Mouse (Mus musculus): ENCODE measurements at regions not wholly inside any gene's neighbourhood (a gene's known extent, or its start where the extent isn't known, plus 50 kb on each side); places are given as distances from the start of the nearest gene placed in this dataset.

DNA sequence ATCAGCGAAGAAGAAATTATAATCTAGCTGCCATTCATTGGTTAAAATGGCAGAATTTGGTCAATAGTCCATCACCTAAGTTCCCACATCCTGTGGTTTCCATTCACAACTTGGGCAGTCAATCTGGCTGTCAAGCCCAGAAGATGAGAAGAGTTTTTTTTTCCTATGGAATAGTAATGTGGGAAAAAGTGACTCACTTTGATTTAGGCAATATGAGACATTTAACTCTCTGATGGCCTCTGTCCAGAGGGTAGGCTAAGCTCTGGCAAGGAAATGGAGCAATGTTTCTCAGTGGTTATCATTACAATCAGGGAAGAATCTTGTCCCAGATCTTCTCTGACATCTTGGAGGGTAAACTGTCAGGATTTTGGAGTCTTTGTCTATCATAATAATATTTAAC is 367.9 kb downstream of the Ets1 start:
- WGBS (ENCODE audit: insufficient replicate concordance) = 61% methylated on average over 1 of the region's 1 CpGs
- no peaks in the 10 kb centered on the region for H3K27me3 ChIP-seq (replicated peaks)

DNA sequence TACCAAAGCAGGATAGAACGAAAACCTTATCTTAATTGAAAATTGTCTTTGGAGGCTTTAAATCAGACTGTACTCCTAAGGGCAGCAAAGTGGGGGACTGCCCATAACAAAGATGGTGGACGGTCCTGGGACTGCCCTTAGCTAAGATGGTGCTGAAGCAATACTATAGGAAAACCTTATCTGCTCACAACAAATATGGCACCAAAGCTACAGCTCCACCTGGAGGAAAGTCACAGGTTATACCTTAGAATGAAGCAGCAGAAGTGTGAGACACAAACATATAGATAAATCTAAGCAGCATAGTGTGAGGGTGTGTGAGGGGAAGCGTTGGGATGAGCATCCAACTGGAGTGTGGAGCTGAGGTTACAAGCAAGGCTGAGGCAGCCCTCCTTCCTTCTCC is 368.5 kb downstream of the Ets1 start:
- H3K9ac ChIP-seq = no peak overlapping the region
- 70% methylated on average over 3 of the region's 3 CpGs for WGBS (ENCODE audit: insufficient replicate concordance)

More for the DNA sequence above, 367.9 kb downstream of the Ets1 start:
- Histone ChIP-seq H3K4me2 (no peak overlapping the region), H3K9me3 (replicated peaks) (no peaks in the 10 kb centered on the region), H3K27ac (no peak overlapping the region), H3K36me3 (no peaks in the 10 kb centered on the region), H3K4me1 (no peaks in the 10 kb centered on the region), H3K4me3 (no peak overlapping the region), H3K9ac (no peak overlapping the region)
- ATAC-seq = no peak

DNA sequence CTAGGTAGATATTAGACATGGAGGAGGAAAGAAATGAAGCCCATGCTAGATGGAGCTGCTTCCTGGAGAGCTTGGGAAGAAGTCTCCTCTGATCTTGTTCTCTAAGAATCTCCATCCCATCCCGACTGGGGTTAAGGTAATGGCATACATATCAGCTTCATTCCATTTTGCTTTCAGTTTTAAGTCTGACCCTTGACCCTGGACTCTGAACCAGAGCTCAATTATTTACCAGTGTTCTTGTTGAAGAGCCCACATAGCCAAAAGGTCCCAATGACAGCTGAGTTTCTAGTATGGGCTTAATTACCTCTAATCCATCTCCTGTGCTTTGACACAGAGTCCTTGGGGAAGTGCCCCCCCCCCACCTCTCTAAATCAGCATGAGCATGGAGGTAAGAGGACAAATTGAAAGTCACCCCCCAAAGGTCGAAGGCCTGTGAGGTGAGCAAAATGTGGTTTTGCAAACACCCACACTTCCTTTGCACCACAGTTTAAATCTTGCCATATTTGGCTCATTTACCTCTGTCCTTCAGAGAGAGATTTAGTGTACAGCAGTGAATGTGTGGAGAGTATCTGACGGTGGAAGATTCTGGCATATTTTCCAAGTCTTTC is 371.5 kb downstream of the Ets1 start:
- ATAC-seq = no peak
- no peaks in the 10 kb centered on the region for H3K4me1 ChIP-seq
- no peak overlapping the region for H3K4me3 ChIP-seq
- WGBS (ENCODE audit: insufficient replicate concordance) = 65% methylated on average over 3 of the region's 3 CpGs
- no peaks in the 10 kb centered on the region for H3K36me3 ChIP-seq
- no peak overlapping the region for H3K27ac ChIP-seq
- H3K9me3 ChIP-seq (replicated peaks) = no peaks in the 10 kb centered on the region
- H3K4me2 ChIP-seq = no peak overlapping the region
- no peaks in the 10 kb centered on the region for H3K27me3 ChIP-seq (replicated peaks)
- H3K9ac ChIP-seq = no peak overlapping the region

More for the DNA sequence above, 368.5 kb downstream of the Ets1 start:
- Histone ChIP-seq H3K27me3 (replicated peaks) (no peaks in the 10 kb centered on the region), H3K4me3 (no peak overlapping the region), H3K9me3 (replicated peaks) (no peaks in the 10 kb centered on the region), H3K4me1 (no peaks in the 10 kb centered on the region), H3K4me2 (no peak overlapping the region), H3K36me3 (no peaks in the 10 kb centered on the region), H3K27ac (no peak overlapping the region)
- ATAC-seq = no peak

DNA sequence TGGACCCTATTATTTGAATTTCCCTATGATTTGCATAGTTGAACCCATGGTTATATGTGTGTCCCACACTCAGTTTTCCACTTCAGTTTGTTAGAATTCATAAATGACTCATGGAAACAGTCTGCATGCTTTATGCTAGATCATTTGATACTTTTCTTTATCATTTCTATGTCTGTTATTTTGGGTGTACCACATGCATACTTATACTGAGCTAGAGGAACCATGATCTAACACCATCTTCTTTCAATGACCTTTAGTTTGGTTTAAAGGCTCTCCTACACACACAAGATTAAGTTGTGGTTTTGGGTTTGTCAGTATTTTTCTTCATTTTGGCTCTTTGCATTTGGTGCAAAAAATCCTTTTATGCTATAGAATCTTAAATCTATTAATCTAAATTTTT is 375.2 kb downstream of the Ets1 start:
- H3K27ac ChIP-seq = no peak overlapping the region
- H3K4me2 ChIP-seq = no peak overlapping the region
- H3K4me1 ChIP-seq = no peaks in the 10 kb centered on the region
- H3K36me3 ChIP-seq = no peaks in the 10 kb centered on the region
- no peak overlapping the region for H3K9ac ChIP-seq
- no peak overlapping the region for H3K4me3 ChIP-seq
- ATAC-seq = no peak
- no peaks in the 10 kb centered on the region for H3K9me3 ChIP-seq (replicated peaks)
- H3K27me3 ChIP-seq (replicated peaks) = no peaks in the 10 kb centered on the region

DNA sequence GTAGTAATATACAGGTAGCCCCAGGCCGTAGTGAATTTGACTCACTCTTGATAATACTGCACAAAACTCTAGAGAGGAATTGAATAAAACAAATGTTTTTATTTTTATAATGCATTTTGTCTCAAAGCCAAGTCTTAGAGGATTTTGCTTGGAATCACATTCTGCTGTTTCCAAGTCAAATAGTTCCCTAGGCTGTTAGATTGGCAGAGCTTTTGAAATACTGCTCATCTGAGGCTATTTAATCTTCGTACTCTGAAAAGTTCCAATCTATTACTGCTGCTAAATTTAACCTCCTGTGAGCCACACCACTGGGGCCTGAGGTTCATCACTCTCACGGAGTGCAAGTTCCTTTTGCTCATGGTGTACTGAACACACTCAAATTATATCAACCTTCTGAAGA is 399.4 kb downstream of the Ets1 start:
- no peaks in the 10 kb centered on the region for H3K4me1 ChIP-seq
- H3K4me3 ChIP-seq = no peak overlapping the region
- H3K9ac ChIP-seq = no peak overlapping the region
- H3K27me3 ChIP-seq (replicated peaks) = no peaks in the 10 kb centered on the region
- WGBS (ENCODE audit: insufficient replicate concordance) = 51% methylated on average over 3 of the region's 3 CpGs
- H3K36me3 ChIP-seq = no peaks in the 10 kb centered on the region
- ATAC-seq = no peak
- no peak overlapping the region for H3K4me2 ChIP-seq
- H3K9me3 ChIP-seq (replicated peaks) = no peaks in the 10 kb centered on the region
- no peak overlapping the region for H3K27ac ChIP-seq

DNA sequence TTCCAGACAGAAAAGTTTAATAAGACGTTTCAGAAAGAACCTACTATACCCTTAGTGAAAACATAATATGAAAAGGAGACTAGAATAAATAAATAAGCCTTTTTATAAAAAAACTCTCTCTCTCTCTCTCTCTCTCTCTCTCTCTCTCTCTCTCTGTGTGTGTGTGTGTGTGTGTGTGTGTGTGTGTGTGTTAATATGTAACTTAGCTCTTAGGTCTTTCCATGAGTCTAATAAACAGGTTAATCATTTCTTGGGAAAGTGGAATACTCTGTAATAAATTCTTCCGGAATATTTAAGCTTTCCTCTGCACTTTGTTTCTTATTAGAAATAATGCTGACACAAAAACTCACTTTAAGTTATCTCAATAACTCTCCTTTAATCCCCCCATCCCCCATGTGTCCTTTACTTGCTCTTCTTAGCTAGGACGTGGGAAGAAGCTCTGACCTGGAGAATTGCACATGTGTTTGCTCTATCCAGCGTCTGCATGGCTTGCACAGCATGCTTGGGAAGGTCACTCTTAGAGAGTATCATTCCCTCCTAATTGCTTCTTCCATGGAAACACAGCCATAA is 403.3 kb downstream of the Ets1 start:
- Histone ChIP-seq H3K4me2 (no peak overlapping the region), H3K36me3 (no peaks in the 10 kb centered on the region), H3K9me3 (replicated peaks) (no peaks in the 10 kb centered on the region), H3K9ac (no peak overlapping the region), H3K4me1 (no peaks in the 10 kb centered on the region), H3K4me3 (no peak overlapping the region), H3K27ac (no peak overlapping the region), H3K27me3 (replicated peaks) (no peaks in the 10 kb centered on the region)
- 52% methylated on average over 4 of the region's 4 CpGs for WGBS (ENCODE audit: insufficient replicate concordance)
- ATAC-seq = no peak

DNA sequence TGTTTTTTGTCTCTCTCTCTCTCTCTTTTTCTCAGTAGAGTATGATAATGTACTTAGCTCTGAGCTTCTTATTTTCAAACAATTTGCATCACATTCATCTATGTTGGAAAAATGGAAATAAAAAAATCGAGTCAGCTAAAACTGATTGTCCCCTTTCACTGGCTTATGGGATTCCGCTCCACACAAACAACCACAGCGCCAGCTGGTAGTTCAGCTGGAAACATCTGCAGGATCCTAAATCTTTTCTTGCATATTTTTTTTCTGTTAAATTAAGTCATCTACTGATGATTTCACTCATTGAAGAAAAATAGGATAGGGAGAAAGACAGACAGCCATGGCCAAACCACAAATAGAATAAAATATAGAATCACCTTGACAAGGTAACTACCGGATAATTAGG is 414.8 kb downstream of the Ets1 start:
- H3K4me2 ChIP-seq = no peak overlapping the region
- H3K4me3 ChIP-seq = no peak overlapping the region
- no peaks in the 10 kb centered on the region for H3K9me3 ChIP-seq (replicated peaks)
- no peak for ATAC-seq
- no peak overlapping the region for H3K9ac ChIP-seq
- WGBS (ENCODE audit: insufficient replicate concordance) = 77% methylated on average over 4 of the region's 4 CpGs
- no peaks in the 10 kb centered on the region for H3K4me1 ChIP-seq
- H3K27me3 ChIP-seq (replicated peaks) = no peaks in the 10 kb centered on the region
- no peak overlapping the region for H3K27ac ChIP-seq
- no peaks in the 10 kb centered on the region for H3K36me3 ChIP-seq

DNA sequence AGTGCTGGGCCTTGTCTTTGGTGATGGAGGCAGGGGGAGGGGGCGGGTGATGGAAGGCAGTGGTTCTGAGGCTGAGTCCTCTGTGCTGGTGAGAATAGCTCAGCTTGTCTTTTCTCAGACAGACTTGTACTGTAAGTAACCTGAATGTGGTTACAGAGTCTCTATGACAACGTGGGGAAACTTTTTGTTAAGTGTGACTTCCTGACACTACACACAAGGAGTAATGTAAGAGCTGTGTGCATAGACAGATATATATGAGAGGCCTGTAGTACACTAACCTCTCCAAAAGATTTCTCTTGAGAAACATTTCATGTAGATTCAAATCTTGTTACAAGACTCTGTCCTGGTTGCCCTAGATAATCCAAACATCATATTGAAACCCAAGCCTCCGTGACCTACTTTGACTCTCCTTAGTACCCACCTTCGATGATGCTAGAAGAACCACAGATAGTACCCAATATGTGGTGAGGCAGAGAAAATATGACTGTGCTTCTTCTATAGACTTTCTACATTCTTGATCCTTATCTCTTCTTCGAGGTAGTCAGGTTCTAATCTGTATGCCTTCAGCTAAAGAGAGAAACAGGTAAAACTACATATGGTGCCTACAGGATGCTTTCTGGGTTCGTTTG is 424.7 kb downstream of the Ets1 start:
- Histone ChIP-seq H3K27ac (no peak overlapping the region), H3K27me3 (replicated peaks) (no peaks in the 10 kb centered on the region), H3K9me3 (replicated peaks) (no peaks in the 10 kb centered on the region), H3K9ac (no peak overlapping the region), H3K4me1 (no peaks in the 10 kb centered on the region), H3K4me3 (no peak overlapping the region), H3K36me3 (no peaks in the 10 kb centered on the region), H3K4me2 (no peak overlapping the region)
- 46% methylated on average over 6 of the region's 6 CpGs for WGBS (ENCODE audit: insufficient replicate concordance)
- ATAC-seq = no peak

DNA sequence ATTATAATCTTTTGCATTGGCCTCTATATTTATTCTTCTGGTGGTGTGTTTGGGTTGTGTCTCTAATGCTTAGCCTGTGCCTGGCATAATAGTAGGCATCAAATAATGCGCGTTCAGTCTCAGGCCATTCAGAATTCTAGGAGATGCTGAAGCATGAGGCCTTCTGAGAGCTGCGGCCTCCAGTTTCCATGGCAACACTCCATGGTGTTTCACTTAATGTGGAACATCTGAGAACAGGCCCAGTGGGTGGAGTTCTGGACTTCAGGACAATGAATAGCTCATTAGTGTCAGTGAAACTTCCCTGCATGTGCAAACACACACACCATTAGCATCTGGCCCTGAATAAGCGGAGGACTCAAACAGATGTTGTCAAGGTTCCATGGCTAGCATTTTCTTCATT is 426.5 kb downstream of the Ets1 start:
- Histone ChIP-seq H3K27me3 (replicated peaks) (no peaks in the 10 kb centered on the region), H3K4me2 (no peak overlapping the region), H3K36me3 (no peaks in the 10 kb centered on the region), H3K9me3 (replicated peaks) (no peaks in the 10 kb centered on the region), H3K9ac (no peak overlapping the region), H3K4me1 (no peaks in the 10 kb centered on the region), H3K27ac (no peak overlapping the region), H3K4me3 (no peak overlapping the region)
- WGBS (ENCODE audit: insufficient replicate concordance) = 78% methylated on average over 4 of the region's 4 CpGs
- ATAC-seq = no peak

DNA sequence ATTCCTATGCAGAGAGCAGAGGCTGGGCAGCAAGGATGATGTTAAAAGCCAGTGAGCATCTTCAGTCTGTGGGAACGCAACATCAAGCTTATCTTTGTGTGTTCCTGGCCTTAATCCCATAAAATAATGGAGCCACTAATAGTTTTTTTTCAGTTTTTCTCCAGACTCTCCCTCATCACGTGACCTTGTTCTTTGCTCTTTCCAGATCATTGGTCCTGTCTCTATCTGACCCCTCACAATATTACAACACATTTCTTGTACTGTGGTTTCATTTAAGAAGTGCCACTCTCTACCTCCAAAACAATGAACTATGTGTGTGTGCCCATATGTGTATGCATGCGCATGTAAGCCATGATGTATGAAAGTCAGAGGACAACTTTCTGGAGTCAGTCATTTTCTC is 429.3 kb downstream of the Ets1 start:
- Histone ChIP-seq H3K4me3 (no peak overlapping the region), H3K36me3 (no peaks in the 10 kb centered on the region), H3K4me2 (no peak overlapping the region), H3K4me1 (no peaks in the 10 kb centered on the region), H3K27me3 (replicated peaks) (no peaks in the 10 kb centered on the region), H3K27ac (no peak overlapping the region), H3K9me3 (replicated peaks) (no peaks in the 10 kb centered on the region), H3K9ac (no peak overlapping the region)
- 76% methylated on average over 3 of the region's 3 CpGs for WGBS (ENCODE audit: insufficient replicate concordance)
- ATAC-seq = no peak

DNA sequence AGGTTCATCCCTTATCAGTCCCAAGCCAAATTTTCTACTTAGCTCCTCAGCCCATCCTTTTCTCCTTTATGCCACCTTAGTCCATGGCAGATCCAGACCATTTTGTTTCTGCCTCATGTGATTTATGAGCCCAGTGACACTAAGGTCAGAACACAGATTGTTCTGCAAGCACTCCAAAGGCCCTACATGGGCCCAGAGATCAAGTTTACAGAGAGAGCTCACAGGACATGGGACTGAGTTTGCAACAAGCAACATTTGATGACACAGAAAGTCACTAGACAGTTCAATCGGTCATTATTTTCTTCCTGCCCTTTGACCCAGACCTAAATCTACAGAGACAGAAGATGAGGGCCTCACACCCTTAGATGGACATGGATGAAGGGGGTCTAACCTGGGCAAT is 431.5 kb downstream of the Ets1 start:
- no peak for ATAC-seq
- Histone ChIP-seq H3K4me3 (no peak overlapping the region), H3K9ac (no peak overlapping the region), H3K4me1 (no peaks in the 10 kb centered on the region), H3K9me3 (replicated peaks) (no peaks in the 10 kb centered on the region), H3K27me3 (replicated peaks) (no peaks in the 10 kb centered on the region), H3K36me3 (no peaks in the 10 kb centered on the region), H3K4me2 (no peak overlapping the region), H3K27ac (no peak overlapping the region)
- WGBS (ENCODE audit: insufficient replicate concordance) = 58% methylated on average over 1 of the region's 1 CpGs

DNA sequence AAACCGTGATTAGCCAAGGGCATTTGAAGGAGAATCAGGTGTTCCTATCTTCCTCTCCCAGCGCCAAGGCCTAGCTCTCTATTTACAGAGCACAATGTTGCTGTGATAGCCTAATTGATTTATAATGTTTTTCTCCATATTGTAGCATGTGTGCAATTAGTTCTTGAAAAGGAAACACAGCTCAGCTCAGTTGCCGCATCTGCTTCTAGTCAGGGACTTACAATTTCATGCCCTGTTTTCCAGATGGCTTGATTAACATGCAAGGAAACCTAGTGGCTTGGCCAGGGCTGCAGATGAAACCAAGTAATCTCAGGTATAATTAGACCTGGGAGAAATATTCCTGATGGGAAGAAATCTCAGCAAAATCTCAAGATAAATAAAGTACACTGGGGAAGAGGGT is 434.1 kb downstream of the Ets1 start:
- no peaks in the 10 kb centered on the region for H3K36me3 ChIP-seq
- no peak for ATAC-seq
- no peaks in the 10 kb centered on the region for H3K4me1 ChIP-seq
- H3K4me2 ChIP-seq = no peak overlapping the region
- no peak overlapping the region for H3K27ac ChIP-seq
- 73% methylated on average over 3 of the region's 3 CpGs for WGBS (ENCODE audit: insufficient replicate concordance)
- H3K27me3 ChIP-seq (replicated peaks) = no peaks in the 10 kb centered on the region
- no peak overlapping the region for H3K4me3 ChIP-seq
- H3K9me3 ChIP-seq (replicated peaks) = no peaks in the 10 kb centered on the region
- H3K9ac ChIP-seq = no peak overlapping the region

DNA sequence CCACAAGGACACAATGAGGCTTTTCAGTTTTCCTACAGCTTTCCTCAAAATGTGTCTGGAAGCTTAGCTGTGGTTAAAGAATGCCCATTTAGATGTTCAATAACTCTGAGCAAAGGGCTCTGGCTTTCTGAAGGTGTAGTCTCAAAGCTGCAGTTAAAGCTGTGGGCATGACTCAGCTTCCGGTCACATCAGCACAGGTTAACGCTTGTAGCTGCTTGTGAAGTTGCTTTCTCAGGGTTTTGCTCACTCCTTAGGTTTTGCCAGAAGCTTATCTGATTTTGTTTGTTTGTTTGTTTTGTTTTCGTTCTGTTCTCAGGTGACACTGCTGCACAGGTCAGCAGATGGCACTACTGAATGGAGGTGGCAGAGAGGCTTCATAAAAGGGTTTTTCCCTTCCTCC is 444.2 kb downstream of the Ets1 start:
- Histone ChIP-seq H3K4me1 (no peaks in the 10 kb centered on the region), H3K9me3 (replicated peaks) (no peaks in the 10 kb centered on the region), H3K9ac (no peak overlapping the region), H3K27me3 (replicated peaks) (no peaks in the 10 kb centered on the region), H3K4me3 (no peak overlapping the region), H3K4me2 (no peak overlapping the region), H3K36me3 (no peaks in the 10 kb centered on the region), H3K27ac (no peak overlapping the region)
- no peak for ATAC-seq
- 41% methylated on average over 3 of the region's 3 CpGs for WGBS (ENCODE audit: insufficient replicate concordance)
